Mouse (Mus musculus) ES-E14 (cell line): ENCODE measurements around the gene Atp8a1. TPM values are rescaled to one million over a fixed set of nuclear protein-coding genes. Genes with fewer than 3 reads are reported as not detected.

Source experiments
- DNase-seq: peaks from one replicate; pipeline ENCODE4 v3.0.0-alpha.2; 2013; ENCODE audit warnings: low read depth, low spot score
- H3K27ac ChIP-seq: 2 replicates; pipeline ENCODE4 v1.5.1; 2012; ENCODE audit warnings: low read depth, mild to moderate bottlenecking, low read length, moderate library complexity, mixed read lengths; ENCODE audit not compliant: poor library complexity, insufficient read depth, severe bottlenecking
- H3K36me3 ChIP-seq: 2 replicates; pipeline ENCODE4 v1.6.1; 2012; ENCODE audit warnings: mild to moderate bottlenecking, low read length, moderate library complexity, mixed read lengths; ENCODE audit not compliant: control insufficient read depth, poor library complexity, insufficient read depth, severe bottlenecking
- H3K4me1 ChIP-seq, 2 experiments: fragments of 150-350 bp in 1 of 2; sonication (generic) in 1 of 2; 2 replicates each; pipeline ENCODE4 v1.6.1; 2012; ENCODE audit warnings: low read length in 2 of 2, mild to moderate bottlenecking in 1 of 2, mixed read lengths in 1 of 2; ENCODE audit not compliant: control insufficient read depth in 2 of 2, insufficient read depth in 2 of 2, poor library complexity in 1 of 2
- H3K4me3 ChIP-seq, 2 experiments: fragments of 150-350 bp in 1 of 2; sonication (generic) in 1 of 2; 2 replicates each; pipeline ENCODE4 v1.5.1; 2012; ENCODE audit warnings: low read length in 2 of 2, low read depth in 1 of 2, mild to moderate bottlenecking in 1 of 2, mixed read lengths in 1 of 2; ENCODE audit not compliant: insufficient read depth in 1 of 2, poor library complexity in 1 of 2, severe bottlenecking in 1 of 2
- H3K9ac ChIP-seq: 2 replicates; pipeline ENCODE4 v1.6.1; 2012; ENCODE audit warnings: low read depth, mild to moderate bottlenecking, low read length, mixed read lengths; ENCODE audit not compliant: poor library complexity, insufficient read depth, severe bottlenecking
- H3K9me3 ChIP-seq: fragments of 150-350 bp; sonication (generic); 2 replicates; pipeline ENCODE4 v1.6.1; 2012; ENCODE audit warnings: low read depth, mild to moderate bottlenecking, low read length; ENCODE audit not compliant: control insufficient read depth, insufficient read depth
- CHD2 ChIP-seq: IDR thresholded peaks from 2 replicates; pipeline ENCODE4 v1.6.1; 2014; ENCODE audit warnings: mild to moderate bottlenecking, low read depth, low read length, inconsistent platforms
- HCFC1 ChIP-seq: IDR thresholded peaks from 2 replicates; pipeline ENCODE4 v1.6.1; 2012; ENCODE audit warnings: low read length, inconsistent platforms, borderline replicate concordance; ENCODE audit not compliant: insufficient read depth
- MAFK ChIP-seq: IDR thresholded peaks from 2 replicates; pipeline ENCODE4 v1.6.1; 2014; ENCODE audit warnings: mild to moderate bottlenecking, low read depth, low read length, inconsistent platforms; ENCODE audit not compliant: insufficient read depth
- ZC3H11A ChIP-seq: IDR thresholded peaks from 2 replicates; pipeline ENCODE4 v1.6.1; 2012; ENCODE audit warnings: low read depth, mild to moderate bottlenecking, inconsistent platforms, low read length, borderline replicate concordance
- ZNF384 ChIP-seq: IDR thresholded peaks from 2 replicates; pipeline ENCODE4 v1.6.1; 2012; ENCODE audit warnings: low read depth, low read length, inconsistent platforms
- in situ Hi-C, 2 experiments: fragments of 600-800 bp; cut with MboI; formaldehyde crosslinking; loops; one replicate each; pipeline ENCODE4 v1.15.1; 2025; ENCODE audit warnings: low sequenced_read_pairs in 2 of 2, inconsistent platforms in 1 of 2; ENCODE audit not compliant: unreplicated experiment in 2 of 2
- total RNA-seq: library from RNA; depleted of rRNA; stranded (reverse); fragments of 300-350 nt; gene quantifications from 2 replicates; pipeline ENCODE4 v1.2.3, GENCODE M21; 2012

Gene Atp8a1
- total RNA-seq, 1 experiment: 13.7 TPM

DNA sequence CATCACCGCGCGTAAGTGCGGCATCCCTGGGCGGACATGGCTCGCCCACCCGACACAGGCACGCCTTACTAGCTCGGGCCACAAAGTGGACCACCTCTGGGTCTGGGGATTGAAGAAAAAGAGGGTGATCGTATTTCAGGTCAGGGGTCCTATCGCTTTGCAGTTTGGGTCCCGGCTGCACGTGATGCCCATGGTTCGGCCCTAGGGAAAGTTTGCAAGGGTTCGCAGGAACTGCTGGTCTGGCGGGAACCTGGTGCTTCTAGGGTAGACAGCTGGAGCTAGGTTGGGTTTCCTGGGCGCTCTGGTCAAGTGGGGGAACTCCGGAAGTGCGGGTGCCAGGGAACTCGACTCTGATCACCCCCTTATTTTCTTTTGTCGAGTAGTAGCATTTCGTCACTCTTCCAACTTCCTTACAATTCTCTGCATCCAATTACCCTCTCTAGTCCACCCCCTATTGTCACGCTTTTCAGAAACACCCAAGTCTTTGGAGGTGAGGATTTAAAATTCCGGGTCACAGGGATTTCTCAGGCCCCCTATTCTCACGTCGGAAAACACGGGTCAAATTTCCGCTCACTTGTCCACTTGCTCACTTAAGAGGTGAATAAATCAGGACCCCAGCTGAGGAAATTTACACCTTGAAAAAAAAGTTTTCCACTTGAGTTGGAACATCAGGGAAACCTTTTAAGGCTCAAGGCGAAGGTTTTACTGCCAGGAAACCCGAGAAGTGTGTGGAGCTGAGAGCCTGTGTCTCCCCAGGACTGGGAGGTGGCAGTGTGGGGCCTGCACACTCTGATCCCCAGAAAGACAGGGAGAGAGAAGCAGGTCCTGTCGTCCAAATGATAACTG lies 238.3 kb downstream of the Atp8a1 start:
- DNase-seq: no peak
- no peaks in the 10 kb centered on the region for H3K36me3 ChIP-seq
- no peak for TF ChIP-seq MAFK
- no peak for TF ChIP-seq HCFC1
- TF ChIP-seq ZC3H11A: no peak
- no peak for TF ChIP-seq ZNF384
- no peak for TF ChIP-seq CHD2
- no peaks in the 10 kb centered on the region for H3K4me1 ChIP-seq
- no peaks in the 10 kb centered on the region for H3K9me3 ChIP-seq
- in situ Hi-C loops: no loop called here
- H3K9ac ChIP-seq: 0 out of 2 replicates have a peak overlapping the region, but pooled peaks have one; percentile 56
- no peak overlapping the region for H3K27ac ChIP-seq
- peak overlapping the region; percentile 59 to 76 for H3K4me3 ChIP-seq

DNA sequence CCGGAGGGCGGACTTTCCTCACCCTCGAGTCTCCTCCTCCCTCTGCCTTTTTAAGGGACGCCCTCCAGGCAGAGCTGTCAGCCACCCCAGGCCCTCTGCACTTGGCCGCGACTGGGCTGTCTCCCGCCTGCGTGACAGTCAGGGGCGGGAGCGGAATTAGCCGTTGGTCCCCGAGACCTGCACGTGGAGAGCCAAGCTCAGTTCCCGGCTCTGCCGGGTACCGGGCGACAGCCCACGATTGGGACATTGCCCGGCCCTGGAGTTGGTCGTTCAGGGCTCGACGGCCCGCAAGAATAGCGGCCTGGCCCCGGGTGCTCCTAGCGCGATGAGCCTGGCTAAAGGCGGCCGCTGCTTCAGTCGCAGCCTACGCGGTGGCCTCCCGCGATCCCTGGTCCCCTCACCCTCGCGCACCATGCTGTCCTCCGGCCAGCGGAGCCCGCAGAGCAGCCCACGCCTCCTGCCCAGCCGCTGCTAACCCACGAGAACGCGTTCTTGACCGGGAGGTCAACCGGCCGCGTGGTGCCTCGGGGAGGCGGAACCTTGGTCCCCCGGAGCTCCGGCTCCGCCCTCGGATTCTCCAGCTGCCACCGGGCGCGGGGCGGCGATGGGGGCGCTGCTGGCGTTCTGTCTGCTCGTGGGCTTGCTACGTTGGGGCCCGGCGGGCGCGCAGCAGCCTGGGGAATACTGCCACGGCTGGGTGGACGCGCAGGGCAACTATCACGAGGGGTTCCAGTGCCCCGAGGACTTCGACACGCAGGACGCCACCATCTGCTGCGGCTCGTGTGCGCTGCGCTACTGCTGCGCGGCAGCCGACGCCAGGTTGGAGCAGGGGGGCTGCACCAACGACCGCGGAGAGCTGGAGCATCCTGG lies 239.2 kb downstream of the Atp8a1 start, which contains the start of gene Shisa3:
TSS of gene Shisa3 (plus strand) at position 79 of the 870 bp plus-strand sequence.
- Histone ChIP-seq H3K9me3 (no peaks in the 10 kb centered on the region), H3K36me3 (no peaks in the 10 kb centered on the region), H3K4me3 (peak within 1 kb of the TSS; percentile 59 to 76), H3K4me1 (no peaks in the 10 kb centered on the region), H3K9ac (peak within 1 kb of the TSS; percentile 56; the same call in 1 of the 2 replicates), H3K27ac (no peak within 1 kb of the TSS)
- in situ Hi-C loops: no loop called here
- TF ChIP-seq MAFK: no peak
- TF ChIP-seq CHD2: no peak
- no peak for TF ChIP-seq ZC3H11A
- TF ChIP-seq HCFC1: no peak
- no peak for TF ChIP-seq ZNF384
- peak; percentile 27 for DNase-seq

DNA sequence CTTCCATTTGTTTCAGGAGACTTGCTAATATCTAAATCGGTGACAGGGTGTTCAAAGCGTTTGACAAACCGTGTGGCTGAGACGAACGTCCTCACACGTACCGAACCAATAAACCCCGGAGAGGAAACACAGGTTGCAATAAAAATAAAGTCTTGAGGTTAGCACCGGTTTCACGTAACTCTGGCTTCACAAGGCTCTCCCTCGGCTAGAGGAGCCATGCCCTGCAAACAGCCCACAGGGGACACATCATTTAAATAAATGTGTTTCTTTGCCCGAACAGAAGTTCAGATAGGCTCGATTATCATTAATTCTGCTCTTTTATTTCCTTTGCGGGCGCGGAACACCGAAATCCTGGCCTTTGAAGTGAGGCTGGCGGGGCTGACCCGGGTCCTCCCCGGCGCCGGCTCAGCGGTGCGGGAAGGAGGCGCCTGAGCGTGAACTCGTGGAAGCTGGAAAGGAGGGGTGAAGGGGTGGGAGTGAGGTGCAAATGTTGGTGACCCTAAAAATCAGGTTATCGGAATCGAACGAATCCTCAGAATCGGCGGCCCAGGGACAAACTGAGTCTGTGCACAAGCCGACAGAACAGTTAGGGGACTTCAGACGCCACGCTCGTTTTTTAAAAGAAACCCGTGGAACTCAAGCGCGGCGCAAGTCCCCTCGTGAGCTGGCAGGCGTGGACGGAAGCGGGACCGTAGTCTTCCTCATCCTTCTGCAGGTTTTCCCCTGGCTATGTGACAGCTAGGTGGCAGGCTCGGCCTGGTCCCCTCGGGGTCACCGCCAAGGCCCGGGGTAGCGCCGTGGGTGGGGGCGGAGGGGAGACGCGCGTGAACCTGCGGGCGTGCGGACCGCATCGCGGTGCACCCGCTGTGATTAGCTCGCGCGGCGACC lies 240.1 kb downstream of the Atp8a1 start:
- no peaks in the 10 kb centered on the region for H3K36me3 ChIP-seq
- 0 out of 2 replicates have a peak overlapping the region, but pooled peaks have one; percentile 56 for H3K9ac ChIP-seq
- in situ Hi-C loops: no loop called here
- H3K4me3 ChIP-seq: peak overlapping the region; percentile 59 to 76
- no peaks in the 10 kb centered on the region for H3K4me1 ChIP-seq
- peak; percentile 19 for DNase-seq
- no peak overlapping the region for H3K27ac ChIP-seq
- no peaks in the 10 kb centered on the region for H3K9me3 ChIP-seq
- TF ChIP-seq ZC3H11A (no peak), MAFK (no peak), CHD2 (no peak), ZNF384 (no peak), HCFC1 (no peak)

DNA sequence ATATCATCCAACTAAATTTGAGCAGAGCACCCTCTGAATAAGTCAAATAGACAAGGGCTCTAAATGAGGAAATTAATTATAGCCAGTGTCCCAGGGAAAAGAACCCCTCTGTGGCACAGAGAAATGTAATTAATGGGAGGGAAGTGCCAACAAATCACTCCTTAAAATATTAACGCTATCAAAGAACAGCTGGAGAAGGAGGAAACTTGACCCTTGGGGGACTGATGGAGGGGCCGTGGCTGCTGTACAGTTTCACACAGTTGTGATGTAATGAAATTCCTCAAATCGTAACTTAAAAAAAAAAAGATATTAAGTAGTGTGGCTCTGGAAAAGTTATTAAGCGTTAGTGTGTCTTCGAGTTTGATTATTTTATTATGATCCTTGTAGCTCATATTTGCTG lies 241.3 kb downstream of the Atp8a1 start:
- no peak overlapping the region for H3K9ac ChIP-seq
- no peaks in the 10 kb centered on the region for H3K4me1 ChIP-seq
- H3K27ac ChIP-seq: no peak overlapping the region
- H3K9me3 ChIP-seq: no peaks in the 10 kb centered on the region
- TF ChIP-seq ZNF384 (no peak), ZC3H11A (no peak), MAFK (no peak), CHD2 (no peak), HCFC1 (no peak)
- DNase-seq: no peak
- no peaks in the 10 kb centered on the region for H3K36me3 ChIP-seq
- H3K4me3 ChIP-seq: no peak overlapping the region
- in situ Hi-C loops: no loop called here
